Mouse (Mus musculus): ENCODE results near the gene Arglu1. TPM values are rescaled to one million over a fixed set of nuclear protein-coding genes. Genes with fewer than 3 reads are reported as not detected.

Gene Arglu1
- 10 to 100 TPM; 25.7 to 33.1 TPM for total RNA-seq (2021)

DNA sequence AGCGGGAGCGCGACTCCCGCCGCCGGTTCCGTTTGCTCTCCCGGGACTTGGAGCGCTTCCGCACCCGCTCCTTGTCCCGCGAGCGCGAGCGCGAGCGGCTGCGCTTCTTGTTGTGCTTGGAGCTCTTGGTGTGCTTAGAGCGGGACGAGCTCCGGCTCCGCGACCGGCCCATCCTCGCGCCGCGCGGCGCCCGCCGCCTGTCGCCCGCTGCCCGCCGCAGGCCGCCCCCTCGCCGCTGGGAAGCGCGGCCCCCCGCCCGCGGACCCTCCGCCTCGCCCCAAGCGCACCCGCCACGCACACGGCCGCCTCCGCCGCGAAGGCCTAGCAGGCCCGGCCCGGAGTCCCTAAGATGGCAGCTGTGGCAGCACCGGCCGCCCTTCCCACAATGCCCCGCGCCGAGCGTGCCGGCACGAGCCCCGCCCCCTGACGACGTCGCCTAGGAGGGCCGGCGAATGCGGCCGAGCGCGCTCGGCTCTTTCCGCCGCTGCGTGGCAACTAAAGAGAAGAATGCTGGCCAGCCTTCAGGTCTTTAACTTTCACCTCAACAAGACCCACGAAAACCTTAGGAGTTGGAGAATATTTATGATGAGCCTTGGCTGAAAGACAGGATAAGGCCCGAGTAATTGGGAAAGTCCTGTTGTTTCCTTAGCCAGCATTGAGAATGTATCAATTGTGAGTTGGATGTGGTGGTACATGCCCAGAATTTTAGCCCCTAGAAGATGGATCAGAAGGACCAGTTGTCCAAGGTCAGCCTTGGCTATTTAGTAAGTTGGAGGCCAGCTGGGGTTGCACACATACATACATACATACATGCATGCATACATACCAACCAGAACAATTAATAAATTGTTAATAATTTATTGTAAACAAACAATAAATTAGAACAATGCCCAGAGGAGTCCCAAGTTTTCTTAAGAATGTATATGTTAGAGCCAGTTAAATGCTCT is at the start of gene Arglu1:
Gene Arglu1 (minus strand): TSS at position 376 of the 947 bp plus-strand sequence.
- peak; percentile 98 to 99 for DNase-seq
- intact Hi-C loops (cut with DNase I) = loop anchor here (2.0 kb wide), 1 partner anchor 304 kb away; no protein-coding TSS in a partner anchor

- DNase-seq = peak; percentile 13 to 32
- intact Hi-C loops (cut with DNase I) = loop anchor here (2.0 kb wide), 4 partner anchors 34 to 256 kb away; no protein-coding TSS in a partner anchor
Measured at GRCm38 (mm10) chr8:8737271-8737670, 47.0 kb upstream of the Arglu1 start.

- intact Hi-C loops (cut with DNase I) = loop anchor here (2.0 kb wide), 4 partner anchors 34 to 256 kb away; no protein-coding TSS in a partner anchor
- DNase-seq = peak in 1 of 2 experiments; percentile 8
Measured at GRCm38 (mm10) chr8:8736826-8737225, 46.5 kb upstream of the Arglu1 start.

GRCm38 (mm10) chr8:8733804-8734203 is 43.5 kb upstream of the Arglu1 start:
- peak; percentile 13 to 29 for DNase-seq
- intact Hi-C loops (cut with DNase I) = no loop called here

- intact Hi-C loops (cut with DNase I) = no loop called here
- DNase-seq = no peak
Measured at GRCm38 (mm10) chr8:8728643-8729042, 38.3 kb upstream of the Arglu1 start.

GRCm38 (mm10) chr8:8726547-8726946 is 36.2 kb upstream of the Arglu1 start:
- no peak for DNase-seq
- intact Hi-C loops (cut with DNase I) = no loop called here

- no peak for DNase-seq
- intact Hi-C loops (cut with DNase I) = no loop called here
Measured at GRCm38 (mm10) chr8:8704813-8705212, 14.5 kb upstream of the Arglu1 start.

DNA sequence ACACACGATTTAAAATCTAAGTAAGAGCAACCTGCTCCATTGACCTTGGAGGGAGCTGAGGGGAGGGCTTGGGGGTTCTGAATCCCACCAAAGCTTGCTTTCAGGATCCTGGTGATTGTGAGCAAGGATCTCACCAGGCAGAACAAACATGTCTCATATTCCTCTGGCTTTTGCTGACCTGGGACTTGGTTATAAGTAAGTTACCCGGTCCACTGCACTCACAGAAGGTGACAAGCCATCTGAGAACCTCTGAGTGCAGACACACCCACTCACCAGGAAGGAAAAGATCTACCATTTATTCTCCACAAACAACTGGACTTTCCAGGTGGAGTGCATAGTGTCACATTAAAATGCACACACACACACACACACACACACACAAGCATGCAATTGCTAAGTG is 13.3 kb upstream of the Arglu1 start:
- intact Hi-C loops (cut with DNase I) = no loop called here
- DNase-seq = no peak

DNA sequence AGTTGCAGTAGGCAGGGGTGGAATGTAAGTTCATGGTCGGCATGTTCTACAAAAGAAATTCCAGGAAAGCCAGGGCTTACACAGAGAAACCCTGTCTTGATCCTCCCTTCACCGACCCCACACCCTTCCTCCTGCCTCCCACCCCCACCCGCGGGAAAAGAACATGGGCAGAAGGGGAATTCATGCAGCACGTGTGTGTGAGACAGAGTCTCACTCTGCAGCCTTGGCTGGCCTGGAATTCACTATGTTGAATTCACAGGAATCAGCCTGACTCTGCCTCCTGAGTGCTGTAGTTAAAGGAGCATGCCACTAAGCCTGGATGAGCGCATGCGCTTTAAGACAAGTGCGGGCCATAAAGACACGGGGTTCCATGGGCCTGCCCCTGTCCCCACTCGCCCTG is 10.5 kb upstream of the Arglu1 start:
- intact Hi-C loops (cut with DNase I) = no loop called here
- DNase-seq = no peak

GRCm38 (mm10) chr8:8700229-8700628 is 9.9 kb upstream of the Arglu1 start:
- intact Hi-C loops (cut with DNase I) = no loop called here
- no peak for DNase-seq

GRCm38 (mm10) chr8:8689454-8690145 is 721 bp downstream of the Arglu1 start:
- peak; percentile 60 to 70 for DNase-seq
- intact Hi-C loops (cut with DNase I) = loop anchor here (2.0 to 5.0 kb wide), 3 partner anchors 27 to 305 kb away; no protein-coding TSS in a partner anchor

GRCm38 (mm10) chr8:8688823-8689453 is 1.4 kb downstream of the Arglu1 start:
- DNase-seq = no peak
- intact Hi-C loops (cut with DNase I) = loop anchor here (2.0 to 5.0 kb wide), 2 partner anchors 26 to 128 kb away; no protein-coding TSS in a partner anchor

DNA sequence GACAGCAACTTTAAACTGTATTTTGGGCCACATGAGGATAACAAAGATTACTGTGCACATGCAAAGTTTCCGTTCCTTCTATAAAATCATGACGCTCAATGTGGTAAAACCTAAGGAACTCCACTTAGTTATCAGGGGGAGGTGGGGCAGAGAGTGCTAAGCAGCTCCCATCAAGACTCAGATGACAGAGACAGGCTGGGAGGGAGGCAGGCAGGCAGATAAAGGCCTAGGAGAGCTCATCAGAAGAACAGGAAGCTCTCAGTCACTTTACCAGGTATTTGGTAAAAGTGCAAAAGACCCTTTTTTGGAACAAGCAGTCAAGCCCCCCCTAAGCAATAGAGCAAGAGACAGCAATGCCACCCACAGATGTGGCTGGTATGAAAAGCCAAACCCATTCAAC is 4.8 kb downstream of the Arglu1 start:
- intact Hi-C loops (cut with DNase I) = loop anchor here (5.0 kb wide), 1 partner anchor 132 kb away; no protein-coding TSS in a partner anchor
- no peak for DNase-seq

DNA sequence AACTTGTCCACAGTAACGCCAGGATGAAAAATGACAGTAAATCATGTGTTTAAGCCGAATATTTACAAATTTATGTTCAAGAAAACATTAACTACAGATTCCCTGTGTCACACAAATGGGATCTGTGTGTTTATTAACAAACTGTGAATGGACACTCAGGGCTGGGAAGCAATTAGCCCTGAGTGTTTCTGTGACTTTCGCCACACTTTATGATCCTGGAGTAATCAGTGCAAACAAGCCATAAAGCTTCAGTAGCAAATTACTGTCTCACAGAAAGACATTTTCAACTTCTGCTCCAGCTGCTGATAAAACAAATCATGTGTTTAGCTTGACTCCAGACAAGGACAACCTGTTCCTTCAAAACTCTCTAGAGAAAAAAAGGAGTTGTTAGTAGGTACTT is 7.6 kb downstream of the Arglu1 start:
- intact Hi-C loops (cut with DNase I) = no loop called here

GRCm38 (mm10) chr8:8678236-8678635 is 12.1 kb downstream of the Arglu1 start:
- DNase-seq = no peak
- intact Hi-C loops (cut with DNase I) = no loop called here

More for the DNA sequence above, 7.6 kb downstream of the Arglu1 start:
- no peak for DNase-seq

DNA sequence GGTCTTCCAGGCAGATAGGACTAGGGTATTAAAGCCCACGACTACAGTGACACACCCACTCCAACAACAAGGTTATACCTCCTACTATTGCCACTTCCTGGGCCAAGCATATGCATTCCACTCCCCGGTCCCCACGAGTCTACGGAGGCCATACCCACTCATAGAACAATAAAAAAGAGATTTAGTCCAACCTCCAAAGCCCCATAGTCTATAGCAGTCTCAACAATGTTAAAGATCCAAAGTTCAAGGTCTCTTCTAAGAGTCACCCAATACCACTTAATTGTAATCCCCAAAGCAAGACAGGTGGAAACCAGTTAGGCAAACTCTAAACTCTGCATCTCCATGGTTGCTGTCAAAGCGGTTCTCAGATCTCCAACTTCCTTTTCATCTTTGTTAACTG is 15.5 kb downstream of the Arglu1 start:
- no peak for DNase-seq
- intact Hi-C loops (cut with DNase I) = no loop called here

- intact Hi-C loops (cut with DNase I) = loop anchor here (1.0 to 5.0 kb wide), 6 partner anchors 27 to 516 kb away; no protein-coding TSS in a partner anchor
- peak; percentile 88 to 93 for DNase-seq
Measured at GRCm38 (mm10) chr8:8661759-8662138, 28.6 kb downstream of the Arglu1 start.

- peak; percentile 97 for DNase-seq
- intact Hi-C loops (cut with DNase I) = loop anchor here (1.0 to 5.0 kb wide), 5 partner anchors 111 to 516 kb away; no protein-coding TSS in a partner anchor
Measured at GRCm38 (mm10) chr8:8661103-8661758, 29.1 kb downstream of the Arglu1 start, which contains the start of gene Efnb2. Gene Efnb2, minus strand, starts transcription at chr8:8661242.

DNA sequence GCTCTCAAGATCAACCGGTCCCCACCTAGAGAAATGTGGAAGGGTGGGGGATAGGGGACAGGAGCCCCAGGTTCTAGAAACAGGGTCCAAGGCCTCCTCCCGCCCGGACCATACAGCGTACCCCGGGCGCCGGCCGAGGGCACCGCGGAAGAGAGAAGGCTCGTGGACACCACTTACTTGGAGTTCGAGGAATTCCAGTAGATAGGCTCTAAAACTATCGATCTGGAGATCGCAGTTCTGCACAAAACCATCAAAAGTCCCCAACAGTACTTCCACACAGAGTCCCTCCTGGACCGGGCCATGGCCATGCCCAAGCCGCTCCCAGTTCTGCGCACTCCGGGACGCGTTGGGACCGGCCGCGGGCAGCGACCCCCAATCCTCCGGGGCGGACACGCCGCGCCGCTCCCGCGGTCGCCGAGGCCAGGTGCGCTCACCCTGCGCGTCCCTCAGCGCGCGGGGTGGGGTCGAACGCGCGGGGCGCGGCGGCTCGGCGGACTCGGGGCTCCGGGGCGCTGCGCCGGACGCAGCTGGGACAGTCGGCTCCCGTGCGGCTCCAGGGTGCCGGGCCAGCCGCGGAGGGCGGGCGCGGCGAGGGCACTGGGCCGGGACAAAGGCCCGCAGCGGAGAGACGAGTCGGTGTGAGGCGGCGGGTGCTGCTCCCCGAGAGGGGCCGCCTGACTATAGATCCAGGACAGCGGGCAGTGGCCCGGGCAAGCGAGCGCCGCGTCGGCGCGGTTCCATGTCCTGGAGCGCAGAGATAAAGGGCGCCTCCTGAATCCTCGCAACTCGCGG is 29.8 kb downstream of the Arglu1 start:
- DNase-seq = peak in 1 of 2 experiments; percentile 24
- intact Hi-C loops (cut with DNase I) = loop anchor here (1.0 to 5.0 kb wide), 5 partner anchors 112 to 517 kb away; no protein-coding TSS in a partner anchor

Data from heart, postnatal 36 days (tissue).